Mouse (Mus musculus) lung, adult 2 months (tissue): ENCODE results near the gene Cntnap2.
"Not testable (repeated sequence)": the region's sequence is repeated elsewhere in the genome, so short reads cannot be mapped to it uniquely, and the experiment has no call there.

ENCODE experiments used
- CTCF ChIP-seq: fragments of 200-500 bp; IDR thresholded peaks from 2 replicates; pipeline ENCODE4 v1.5.1; 2011; ENCODE audit warnings: mild to moderate bottlenecking, low read length, control low read depth; ENCODE audit not compliant: insufficient read depth
- POLR2A ChIP-seq: fragments of 200-500 bp; IDR thresholded peaks from 2 replicates; pipeline ENCODE4 v1.6.1; 2011; ENCODE audit warnings: low read depth, mild to moderate bottlenecking, control low read depth, low read length, borderline replicate concordance; ENCODE audit errors: extremely low read depth

- not testable (repeated sequence) for TF ChIP-seq POLR2A, CTCF
Measured at GRCm38 (mm10) chr6:47183850-47184249, 2124.7 kb downstream of the Cntnap2 start.
